Mouse (Mus musculus) cerebellum, adult 9-10 months (tissue): Measurements from ENCODE around the gene Me3.

Experiments
- DNase-seq: peaks from one replicate; pipeline ENCODE4 v3.0.0; 2022

The Me3 gene

GRCm38 (mm10) chr7:89749183-89749582 lies 117.0 kb downstream of the Me3 start:
- DNase-seq = no peak

DNA sequence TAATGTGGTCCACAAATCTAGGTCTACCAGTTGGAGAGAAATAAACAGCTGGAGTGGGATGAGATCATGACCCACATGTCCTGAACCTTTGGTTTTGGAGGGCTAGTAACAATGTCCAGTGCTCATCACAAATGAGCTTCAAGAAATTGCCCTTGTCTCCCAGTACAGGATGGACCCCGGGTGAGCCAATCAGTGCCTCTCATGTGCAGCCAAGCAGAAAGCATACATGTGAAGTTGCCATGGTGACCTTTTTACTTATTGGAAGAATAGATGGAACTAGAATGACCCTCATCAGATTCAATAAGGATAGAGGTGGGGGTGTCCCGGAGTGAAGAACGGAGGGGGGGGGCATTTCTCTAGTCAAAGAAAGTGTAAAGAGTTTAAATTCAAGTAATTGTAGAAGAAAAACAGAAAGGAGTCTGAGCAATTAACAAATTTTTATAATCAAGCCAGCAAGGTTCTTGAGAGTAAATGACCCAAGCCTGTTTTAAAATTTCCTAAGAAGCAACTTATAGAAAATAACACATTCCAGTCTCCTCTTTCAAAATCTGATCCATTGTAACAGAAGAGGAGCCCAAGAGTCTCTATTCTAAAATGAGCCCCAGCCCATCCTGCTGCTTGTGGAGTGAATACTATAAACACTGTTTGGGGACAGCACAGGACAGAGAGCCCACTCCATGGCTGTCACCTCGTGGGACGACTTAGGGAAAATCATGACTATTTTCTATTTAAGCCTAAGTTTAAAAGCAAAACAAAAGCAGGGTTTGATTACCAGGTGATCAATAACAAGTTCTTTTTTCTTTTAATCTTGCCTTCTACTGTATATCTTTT lies 134.7 kb downstream of the Me3 start:
- no peak for DNase-seq

DNA sequence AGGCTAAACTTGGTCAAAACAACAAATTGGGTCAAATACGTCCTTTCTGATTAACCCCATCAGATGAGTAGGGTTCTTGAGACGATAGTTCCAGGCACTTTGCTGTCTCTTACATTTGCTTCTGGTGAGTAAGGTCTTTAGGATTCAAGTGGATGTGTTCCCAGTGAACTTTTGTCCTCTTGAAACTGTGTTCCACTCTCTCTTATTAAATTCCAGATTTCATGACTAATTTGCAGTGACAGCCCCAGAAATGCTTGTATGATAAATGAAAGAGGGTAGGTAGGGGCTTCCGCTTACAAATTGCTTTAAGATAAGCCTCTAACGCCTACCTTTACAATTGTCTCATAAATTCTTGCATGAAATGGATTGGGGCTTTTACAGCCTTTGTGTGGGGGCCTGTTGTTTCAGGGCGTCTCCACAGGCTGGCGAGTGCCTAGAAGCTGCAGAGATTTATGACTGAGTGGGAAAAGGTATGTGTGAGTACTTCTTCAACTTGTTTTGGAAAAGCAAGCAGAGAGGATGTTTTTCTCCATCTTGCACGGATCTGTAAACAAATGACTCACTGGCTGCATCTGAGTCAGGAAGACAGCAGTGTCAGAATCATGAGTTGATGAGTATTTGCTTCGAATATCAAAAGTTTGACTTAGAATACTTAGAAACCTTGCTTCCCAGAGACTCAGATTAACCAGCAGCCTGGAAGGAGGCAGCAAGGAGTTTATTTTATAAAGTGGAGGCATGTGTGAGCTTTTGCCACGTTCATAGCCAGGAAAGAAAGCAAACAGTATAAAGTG lies 137.1 kb downstream of the Me3 start:
- DNase-seq = no peak

GRCm38 (mm10) chr7:89770021-89770420 lies 137.8 kb downstream of the Me3 start:
- DNase-seq = peak; percentile 65

GRCm38 (mm10) chr7:89772906-89773305 lies 140.7 kb downstream of the Me3 start:
- DNase-seq = no peak

DNA sequence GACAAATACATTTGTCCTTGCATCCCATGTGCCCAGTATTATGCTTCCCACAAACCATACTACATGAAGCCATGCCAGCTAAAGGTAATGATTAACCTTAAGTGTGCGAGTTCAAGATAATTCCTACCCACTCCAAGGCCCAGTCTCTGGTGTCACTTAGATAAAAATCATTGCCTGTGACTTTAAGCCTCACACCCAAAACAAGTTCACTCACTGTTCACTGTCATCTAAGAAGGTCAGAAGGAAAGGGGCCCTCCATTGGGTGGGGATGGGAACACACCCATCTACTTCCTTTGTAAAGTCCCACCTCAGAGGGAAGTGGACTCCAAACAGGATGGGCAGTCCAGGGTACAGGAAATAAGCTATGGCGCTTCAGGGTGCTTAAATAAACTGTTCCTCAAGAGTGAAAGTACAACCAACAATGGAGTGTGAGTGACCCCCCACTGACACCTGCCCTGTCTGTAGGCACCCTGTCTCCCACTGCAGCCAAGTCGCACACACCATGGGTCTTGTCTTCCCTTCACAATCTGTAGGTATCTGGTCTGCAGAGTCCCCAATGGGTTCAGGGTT lies 141.2 kb downstream of the Me3 start:
- DNase-seq = no peak

DNA sequence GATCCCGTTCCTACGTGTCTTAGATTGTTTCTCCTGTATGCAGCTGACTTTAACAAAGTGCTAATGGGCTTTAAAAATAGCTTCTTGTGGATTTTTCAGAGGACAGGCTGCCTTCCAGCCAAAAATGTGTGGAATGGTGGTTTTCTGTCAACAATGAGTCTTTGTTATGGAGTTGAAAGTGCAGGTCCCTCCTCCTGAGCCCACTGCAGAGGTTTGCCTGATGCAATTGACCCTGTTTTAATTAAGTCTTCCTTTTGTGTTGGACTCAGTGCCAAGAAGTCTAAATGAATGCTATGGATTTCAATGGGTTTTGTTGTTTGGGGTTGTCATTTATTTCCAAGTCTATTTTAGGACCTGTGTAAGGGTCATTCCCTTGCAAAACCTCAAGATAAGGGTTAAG lies 141.7 kb downstream of the Me3 start:
- DNase-seq = no peak

- no peak for DNase-seq
These were observed 143.7 kb downstream of the Me3 start for GRCm38 (mm10) chr7:89775848-89776247.

DNA sequence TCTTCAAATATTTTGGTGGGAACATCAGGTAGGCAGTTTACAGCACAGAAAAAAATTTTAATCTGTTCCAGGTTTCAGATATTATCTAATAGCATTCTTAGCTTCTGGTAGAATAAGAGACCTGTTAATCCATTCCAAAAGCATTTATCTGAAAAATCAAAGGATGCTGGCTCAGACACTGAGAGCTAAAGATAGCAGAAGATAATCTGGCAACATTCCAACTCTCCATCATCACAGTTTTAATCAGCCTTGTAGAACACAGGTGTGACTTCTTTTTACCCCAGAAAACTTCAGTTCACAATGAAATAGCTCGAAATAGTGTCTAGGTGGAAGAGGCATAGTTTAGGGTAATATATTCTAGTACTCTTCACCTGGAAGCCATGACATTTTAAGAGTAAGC lies 149.2 kb downstream of the Me3 start:
- peak; percentile 31 for DNase-seq

DNA sequence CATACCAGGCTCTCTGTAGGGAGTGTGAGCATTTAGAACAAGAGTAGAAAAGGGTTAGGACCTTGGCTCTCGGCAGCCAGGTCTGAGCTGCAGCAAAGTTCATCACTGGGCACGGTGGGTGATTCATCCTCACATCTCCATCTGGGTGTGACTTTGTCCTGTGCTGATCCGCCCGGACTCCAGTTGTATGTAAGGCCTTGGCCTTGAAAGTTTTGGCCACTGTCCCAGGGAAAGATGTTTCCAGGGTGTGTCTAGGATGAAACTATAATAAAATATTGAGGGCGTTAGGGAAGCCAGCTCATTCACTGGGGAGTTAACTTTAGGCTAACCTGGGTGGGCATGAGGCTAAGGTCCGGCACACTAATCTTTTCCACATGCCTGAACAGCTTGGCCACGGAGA lies 155.5 kb downstream of the Me3 start:
- DNase-seq = no peak

DNA sequence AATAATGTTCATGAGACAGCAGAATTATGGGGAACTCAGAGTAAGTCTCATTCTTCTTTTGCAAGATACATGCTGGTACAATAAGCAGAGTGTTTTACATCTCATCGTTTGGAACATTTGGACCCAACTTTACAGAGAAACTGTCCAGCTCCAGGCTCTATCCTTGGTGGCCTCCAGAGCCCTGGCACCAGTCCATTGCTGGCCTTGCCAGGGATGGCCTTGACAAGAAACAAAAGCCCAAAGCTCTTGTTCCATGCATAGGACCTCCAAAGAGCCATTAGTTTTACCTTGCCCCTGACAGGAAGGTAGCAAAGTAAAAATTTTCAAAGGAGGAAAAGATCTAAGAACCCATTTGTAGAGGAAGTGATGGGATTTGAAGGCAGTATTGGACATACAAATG lies 160.4 kb downstream of the Me3 start:
- DNase-seq = no peak

GRCm38 (mm10) chr7:89795366-89795765 lies 163.2 kb downstream of the Me3 start:
- DNase-seq = no peak

GRCm38 (mm10) chr7:89796351-89796801 lies 164.2 kb downstream of the Me3 start:
- DNase-seq = peak; percentile 85

GRCm38 (mm10) chr7:89798358-89799020 lies 166.3 kb downstream of the Me3 start:
- DNase-seq = no peak

- no peak for DNase-seq
These were observed 170.3 kb downstream of the Me3 start for GRCm38 (mm10) chr7:89802447-89802846.

DNA sequence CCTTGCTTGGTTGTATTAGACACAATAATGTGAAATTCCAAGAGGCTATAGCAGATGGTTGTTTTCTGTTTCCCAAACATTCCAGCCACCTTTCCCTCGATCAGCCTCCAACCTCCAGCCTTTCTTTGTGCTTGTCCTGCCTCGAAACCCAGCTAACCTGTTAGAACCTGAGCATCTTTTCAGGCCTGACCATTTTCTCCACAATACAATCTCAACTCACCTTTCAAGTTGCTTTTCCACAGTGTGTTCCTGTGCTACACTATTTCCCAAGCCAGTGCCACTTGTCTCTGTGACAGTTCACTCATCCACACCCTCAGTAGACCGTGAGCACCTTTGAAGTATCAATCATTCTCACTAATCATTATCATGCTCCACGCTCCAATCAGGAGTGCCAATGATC lies 171.8 kb downstream of the Me3 start:
- DNase-seq = no peak

DNA sequence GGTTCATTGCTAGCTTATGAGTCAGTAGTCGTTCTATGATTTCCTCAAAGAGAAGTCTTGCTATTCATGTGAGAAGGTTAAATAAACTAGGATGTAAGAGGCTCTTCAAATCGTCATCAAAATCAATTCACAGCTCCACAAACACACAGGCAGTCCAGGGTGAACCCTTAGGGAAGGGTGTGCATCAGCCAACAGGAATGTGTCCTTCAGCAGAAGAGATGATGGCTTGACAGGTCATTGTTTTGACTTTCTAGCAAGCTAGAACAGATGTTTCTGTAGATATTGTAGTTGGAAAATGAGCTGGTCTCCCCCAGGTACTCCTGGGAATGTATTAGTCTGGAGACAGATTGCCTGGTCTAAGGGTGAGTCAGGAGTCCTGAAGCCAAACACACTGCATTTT lies 177.2 kb downstream of the Me3 start:
- no peak for DNase-seq

DNA sequence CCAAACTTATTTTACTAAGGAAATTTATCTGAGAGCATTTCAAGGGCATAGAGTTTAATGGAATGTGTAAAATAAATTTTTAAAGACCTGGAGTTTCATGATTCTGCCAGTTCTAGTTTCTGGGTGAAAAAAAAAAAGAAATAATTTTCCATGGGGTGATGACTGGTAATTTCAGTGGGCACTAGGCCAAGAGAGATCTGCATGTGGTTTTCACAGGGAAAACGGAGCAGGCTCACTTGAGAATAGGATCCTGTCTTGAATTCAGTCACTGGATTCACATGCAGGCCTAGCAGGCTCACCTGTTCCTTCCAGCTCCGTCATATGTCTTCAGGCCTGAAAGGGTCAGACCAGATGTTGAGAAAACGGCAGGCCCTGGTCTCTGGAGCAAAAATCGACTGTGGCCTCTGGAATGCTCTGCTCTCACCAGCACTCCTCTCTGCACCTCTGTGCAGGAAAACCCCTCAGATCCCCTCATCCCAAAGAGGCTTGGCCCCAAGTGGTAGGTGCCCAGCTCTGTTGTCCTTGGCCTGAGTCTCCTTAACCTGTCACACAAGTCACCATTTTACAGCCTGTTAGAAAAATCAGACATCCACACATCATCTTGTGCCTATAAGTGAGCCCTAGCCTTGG lies 196.4 kb downstream of the Me3 start:
- no peak for DNase-seq

GRCm38 (mm10) chr7:89829201-89829600 lies 197.0 kb downstream of the Me3 start:
- peak; percentile 28 for DNase-seq

GRCm38 (mm10) chr7:89833521-89833920 lies 201.3 kb downstream of the Me3 start:
- DNase-seq = no peak

GRCm38 (mm10) chr7:89835566-89835965 lies 203.4 kb downstream of the Me3 start:
- DNase-seq = peak; percentile 43

- no peak for DNase-seq
These were observed 204.5 kb downstream of the Me3 start for GRCm38 (mm10) chr7:89836676-89837075.

DNA sequence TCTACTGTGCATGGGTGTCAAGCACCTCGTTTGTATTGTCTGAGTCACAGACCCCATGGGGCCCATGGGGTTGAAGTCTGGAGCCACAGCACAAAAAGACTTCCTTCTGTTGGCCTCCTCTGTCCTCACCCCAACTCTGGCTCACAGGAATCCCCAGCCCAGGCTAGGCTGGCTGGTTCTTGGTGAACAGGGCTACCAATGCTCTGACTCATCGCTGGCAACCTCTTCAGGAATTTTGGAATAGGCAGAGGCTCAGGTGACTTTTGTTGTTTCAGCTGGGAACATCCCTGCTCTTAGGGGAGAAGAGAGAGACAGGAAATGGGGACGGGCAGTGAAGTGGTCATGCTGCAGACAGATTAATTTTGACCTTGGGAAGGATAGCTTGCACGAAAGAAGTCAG lies 205.6 kb downstream of the Me3 start:
- no peak for DNase-seq
